Mouse (Mus musculus): Measurements from ENCODE around the gene Rbm39.

DNA sequence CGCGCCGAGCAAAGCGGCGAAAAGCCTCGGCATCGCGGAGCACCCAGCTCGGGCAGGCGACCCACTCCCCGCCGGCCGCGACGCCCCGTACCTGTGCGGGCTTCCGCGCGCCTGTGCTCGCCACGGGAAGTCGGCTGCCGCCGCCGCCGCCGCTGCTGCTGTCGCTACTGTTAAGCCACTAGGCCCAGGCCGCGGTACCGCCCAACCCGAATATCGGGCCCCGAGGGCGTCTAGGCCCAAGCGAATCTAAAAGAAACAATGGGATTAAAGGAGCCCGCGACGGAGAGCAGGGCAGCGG, 293 bp downstream of the Rbm39 start:
- TF ChIP-seq CTCF (IDR thresholded peaks at IDR 0.05; ENCODE audit: low read depth, low read length): no peak
- no peak for TF ChIP-seq POLR2A (IDR thresholded peaks at IDR 0.05; ENCODE audit: borderline replicate concordance, low read depth, low read length)

Data from bone marrow macrophage, adult 2 months (primary cell).